Mouse (Mus musculus) small intestine, adult 2 months (tissue): Measurements from ENCODE around the gene Lrch1. TPM values are rescaled to one million over a fixed set of nuclear protein-coding genes. Genes with fewer than 3 reads are reported as not detected.

Experiments used
- H3K27ac ChIP-seq: fragments of 200-500 bp; 2 replicates; pipeline ENCODE4 v1.5.1; 2012; ENCODE audit warnings: low read depth, low read length, control low read depth, inconsistent platforms; ENCODE audit not compliant: insufficient read depth
- H3K27me3 ChIP-seq: fragments of 200-500 bp; 2 replicates; pipeline ENCODE4 v1.6.1; 2012; ENCODE audit warnings: mild to moderate bottlenecking, moderate library complexity, low read length, inconsistent platforms; ENCODE audit not compliant: control insufficient read depth, insufficient read depth
- H3K36me3 ChIP-seq: fragments of 200-500 bp; 2 replicates; pipeline ENCODE4 v1.6.1; 2012; ENCODE audit warnings: mild to moderate bottlenecking, low read length, control low read depth, inconsistent platforms; ENCODE audit not compliant: control insufficient read depth, insufficient read depth
- H3K4me1 ChIP-seq: fragments of 200-500 bp; 2 replicates; pipeline ENCODE4 v1.6.1; 2012; ENCODE audit warnings: low read length, inconsistent platforms, mixed read lengths; ENCODE audit not compliant: control insufficient read depth, insufficient read depth, insufficient read length
- H3K4me3 ChIP-seq: fragments of 200-500 bp; 2 replicates; pipeline ENCODE4 v1.5.1; 2012; ENCODE audit warnings: low read depth, mild to moderate bottlenecking, control low read depth, inconsistent platforms, low read length, moderate library complexity
- CTCF ChIP-seq: fragments of 200-500 bp; IDR thresholded peaks from 2 replicates; pipeline ENCODE4 v1.5.1; 2012; ENCODE audit warnings: low read depth, mild to moderate bottlenecking, control low read depth, inconsistent platforms, low read length, moderate library complexity, mixed read lengths; ENCODE audit not compliant: insufficient replicate concordance, insufficient read length; ENCODE audit errors: extremely low read depth
- POLR2A ChIP-seq: fragments of 200-500 bp; IDR thresholded peaks from 2 replicates; pipeline ENCODE4 v1.6.1; 2012; ENCODE audit warnings: low read depth, mild to moderate bottlenecking, control low read depth, inconsistent platforms, low read length, moderate library complexity
- WGBS: fragments of 180-500 bp; shearing (Covaris S2); methylation state at CpG from one replicate; pipeline ENCODE4 v1.1.7; 2018; 5-methylcytosine and 5-hydroxymethylcytosine counted together
- polyA plus RNA-seq: library from polyadenylated mRNA; depleted of rRNA; stranded (reverse); fragments of >200 nt; gene quantifications from 2 replicates; pipeline ENCODE4 v1.2.3, GENCODE M21; 2012

Gene Lrch1
- polyA plus RNA-seq, 1 experiment: 6.1 TPM

DNA sequence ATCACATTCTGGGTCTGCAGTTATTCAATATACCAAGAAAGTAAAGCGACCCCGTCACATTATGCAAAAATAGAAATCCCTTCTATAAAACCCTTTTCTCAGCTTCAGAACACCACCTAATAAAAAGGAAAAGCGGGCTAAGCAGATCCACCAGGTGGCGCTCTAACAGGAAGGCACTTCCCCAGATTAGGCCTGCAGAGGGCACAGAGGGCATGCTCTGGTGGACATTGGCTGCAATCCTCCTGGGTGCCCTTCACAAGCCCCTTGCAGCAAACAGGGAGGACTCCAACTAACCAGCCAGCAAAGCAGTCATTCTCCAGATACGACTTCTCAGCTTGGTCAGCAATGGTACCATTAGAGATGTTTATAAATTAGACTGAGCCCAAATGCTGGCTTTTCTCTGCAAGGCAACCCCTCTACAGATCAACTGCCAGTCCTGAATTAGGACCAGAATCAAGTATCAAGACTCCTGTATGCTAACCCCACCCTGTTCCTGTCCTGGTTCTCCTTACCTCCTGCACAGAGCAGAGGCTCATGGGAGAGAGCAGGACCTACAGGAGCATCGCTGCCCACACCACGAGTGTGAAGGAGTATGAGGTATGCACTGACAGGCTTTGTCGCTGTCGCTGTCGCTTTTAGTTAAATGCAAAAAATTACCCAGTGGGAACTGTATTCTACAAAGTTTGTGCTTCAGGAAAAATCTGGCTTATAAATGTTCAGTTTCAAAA is 183.3 kb downstream of the Lrch1 start:
- H3K36me3 ChIP-seq: peaks cover 7% of the 10 kb centered on the region; the same call in 1 of the 2 replicates
- TF ChIP-seq CTCF: peak; percentile 94; the same call in 1 of the 2 replicates
- no peak for TF ChIP-seq POLR2A
- H3K27ac ChIP-seq: no peak overlapping the region
- no peak overlapping the region for H3K4me3 ChIP-seq
- H3K4me1 ChIP-seq: no peaks in the 10 kb centered on the region
- no peaks in the 10 kb centered on the region for H3K27me3 ChIP-seq
- WGBS: 69% methylated on average over 10 of the region's 10 CpGs

GRCm38 (mm10) chr14:74736850-74737249 is 210.8 kb downstream of the Lrch1 start:
- WGBS: 91% methylated on average over 6 of the region's 6 CpGs
- peaks cover 4% of the 10 kb centered on the region for H3K4me1 ChIP-seq
- peaks cover 51% of the 10 kb centered on the region for H3K36me3 ChIP-seq
- no peaks in the 10 kb centered on the region for H3K27me3 ChIP-seq
- no peak overlapping the region for H3K27ac ChIP-seq
- TF ChIP-seq CTCF: no peak
- TF ChIP-seq POLR2A: no peak
- no peak overlapping the region for H3K4me3 ChIP-seq

- H3K4me3 ChIP-seq: no peak overlapping the region
- WGBS: 81% methylated on average over 6 of the region's 6 CpGs
These were observed 212.2 kb downstream of the Lrch1 start for GRCm38 (mm10) chr14:74735471-74735870.

GRCm38 (mm10) chr14:74733397-74733796 is 214.3 kb downstream of the Lrch1 start:
- peaks cover 4% of the 10 kb centered on the region for H3K4me1 ChIP-seq
- H3K27me3 ChIP-seq: no peaks in the 10 kb centered on the region
- H3K4me3 ChIP-seq: no peak overlapping the region
- WGBS: 44% methylated on average over 2 of the region's 2 CpGs
- no peak overlapping the region for H3K27ac ChIP-seq
- peaks cover 19% of the 10 kb centered on the region for H3K36me3 ChIP-seq
- TF ChIP-seq CTCF (no peak), POLR2A (no peak)

More at GRCm38 (mm10) chr14:74735471-74735870, 212.2 kb downstream of the Lrch1 start:
- Histone ChIP-seq H3K27me3 (no peaks in the 10 kb centered on the region), H3K36me3 (peaks cover 38% of the 10 kb centered on the region), H3K4me1 (peaks cover 4% of the 10 kb centered on the region), H3K27ac (no peak overlapping the region)
- TF ChIP-seq CTCF (no peak), POLR2A (no peak)

DNA sequence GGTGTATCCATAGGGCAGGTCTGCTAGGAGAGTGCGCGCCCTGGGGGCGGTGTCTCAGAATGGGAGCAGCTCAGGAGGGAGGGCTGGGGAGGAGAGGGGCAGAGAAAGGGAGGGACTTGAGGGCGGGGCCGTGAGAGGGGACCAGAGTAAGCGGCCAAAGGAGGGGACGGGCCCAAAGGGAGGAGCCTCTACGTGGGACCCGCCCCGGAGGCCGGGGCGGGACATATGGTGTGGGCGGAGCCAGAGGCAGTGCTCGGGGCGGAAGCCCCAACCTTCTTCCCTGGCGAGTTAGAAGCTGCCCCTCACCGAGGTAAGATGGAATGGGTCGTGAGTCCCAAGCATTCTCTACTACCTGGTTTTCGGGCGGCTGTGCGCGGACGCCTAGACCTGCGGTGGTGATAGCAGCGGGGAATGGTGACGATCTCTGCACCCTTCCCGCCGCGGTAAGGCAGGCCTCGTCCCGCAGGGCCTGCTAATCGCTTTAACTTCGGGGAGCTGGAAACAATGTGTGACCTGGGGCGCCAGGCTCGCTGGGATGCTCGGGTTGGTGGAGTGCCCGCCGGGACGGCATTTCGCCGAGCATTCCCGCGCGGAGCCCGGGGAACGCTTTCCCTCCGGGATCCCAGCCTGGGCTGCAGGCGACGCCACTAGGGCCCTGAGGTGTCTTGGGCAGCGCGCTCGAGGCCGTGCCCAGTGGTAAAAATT is 215.4 kb downstream of the Lrch1 start, which contains the start of gene Esd:
Esd (plus strand) TSS at position 219 of the 705 bp plus-strand sequence.
- no peaks in the 10 kb centered on the region for H3K27me3 ChIP-seq
- H3K36me3 ChIP-seq: peaks cover 12% of the 10 kb centered on the region
- H3K4me1 ChIP-seq: peaks cover 4% of the 10 kb centered on the region
- under 1% methylated on average over 53 of the region's 53 CpGs for WGBS
- peak within 1 kb of the TSS; percentile 81 for H3K4me3 ChIP-seq
- TF ChIP-seq CTCF (no peak), POLR2A (peak; percentile 84; the same call in 1 of the 2 replicates)
- H3K27ac ChIP-seq: peak within 1 kb of the TSS; percentile 100

- 13% methylated on average over 9 of the region's 9 CpGs for WGBS
- Histone ChIP-seq H3K4me1 (peaks cover 4% of the 10 kb centered on the region), H3K36me3 (peaks cover 7% of the 10 kb centered on the region), H3K27me3 (no peaks in the 10 kb centered on the region), H3K27ac (peak overlapping the region; percentile 100), H3K4me3 (peak overlapping the region; percentile 81)
- no peak for TF ChIP-seq POLR2A
- no peak for TF ChIP-seq CTCF
These were observed 216.2 kb downstream of the Lrch1 start for GRCm38 (mm10) chr14:74731221-74732078.

DNA sequence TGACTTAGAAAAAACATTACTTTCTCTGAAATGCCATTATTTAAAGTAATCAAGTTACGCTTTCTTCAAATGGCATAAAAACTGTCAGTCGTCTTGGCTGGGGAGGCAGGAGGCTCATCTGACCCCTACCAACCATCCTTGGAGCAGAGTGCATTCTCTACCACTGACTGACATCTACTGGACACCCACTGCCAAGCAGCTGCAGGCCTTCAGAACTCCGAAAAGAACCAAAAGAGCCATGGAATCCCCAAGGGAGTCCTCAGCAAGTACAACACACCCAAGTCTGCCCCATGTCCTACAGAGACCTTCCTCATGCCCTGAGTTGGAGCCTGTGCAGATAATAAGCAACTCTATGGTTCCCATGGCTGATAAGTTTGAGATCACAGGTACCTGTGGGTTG is 224.1 kb downstream of the Lrch1 start:
- Histone ChIP-seq H3K27ac (no peak overlapping the region), H3K4me1 (no peaks in the 10 kb centered on the region), H3K4me3 (no peak overlapping the region), H3K36me3 (no peaks in the 10 kb centered on the region), H3K27me3 (no peaks in the 10 kb centered on the region)
- TF ChIP-seq POLR2A (no peak), CTCF (no peak)
- WGBS: 70% methylated on average over 3 of the region's 3 CpGs
